Mouse (Mus musculus): ENCODE measurements around the gene Nsmce1.

Nsmce1 gene

GRCm38 (mm10) chr7:125490947-125491735 is at the start of gene Nsmce1:
Nsmce1 (minus strand) TSS chr7:125491596.
- DNase-seq, result peak; percentile 98

GRCm38 (mm10) chr7:125541026-125541425 is 49.6 kb upstream of the Nsmce1 start:
- DNase-seq, result no peak

- no peak for DNase-seq
Measured at GRCm38 (mm10) chr7:125539351-125539750, 48.0 kb upstream of the Nsmce1 start.

GRCm38 (mm10) chr7:125527901-125528580 is 36.6 kb upstream of the Nsmce1 start:
- no peak for DNase-seq

- no peak for DNase-seq
Measured at GRCm38 (mm10) chr7:125527186-125527585, 35.8 kb upstream of the Nsmce1 start.

GRCm38 (mm10) chr7:125523051-125523450 is 31.7 kb upstream of the Nsmce1 start:
- DNase-seq, result no peak

GRCm38 (mm10) chr7:125519715-125520114 is 28.3 kb upstream of the Nsmce1 start:
- no peak for DNase-seq

- DNase-seq, result no peak
Measured at GRCm38 (mm10) chr7:125517470-125517869, 26.1 kb upstream of the Nsmce1 start.

- no peak for DNase-seq
Measured at GRCm38 (mm10) chr7:125516723-125517122, 25.3 kb upstream of the Nsmce1 start.

GRCm38 (mm10) chr7:125515081-125515853 is 23.9 kb upstream of the Nsmce1 start:
- DNase-seq, result peak; percentile 68

GRCm38 (mm10) chr7:125511852-125512251 is 20.5 kb upstream of the Nsmce1 start:
- no peak for DNase-seq

- DNase-seq, result no peak
Measured at GRCm38 (mm10) chr7:125511432-125511831, 20.0 kb upstream of the Nsmce1 start.

- no peak for DNase-seq
Measured at GRCm38 (mm10) chr7:125507279-125507678, 15.9 kb upstream of the Nsmce1 start.

GRCm38 (mm10) chr7:125505568-125505967 is 14.2 kb upstream of the Nsmce1 start:
- DNase-seq, result no peak

GRCm38 (mm10) chr7:125504618-125505017 is 13.2 kb upstream of the Nsmce1 start:
- no peak for DNase-seq

GRCm38 (mm10) chr7:125503374-125504092 is 12.1 kb upstream of the Nsmce1 start:
- DNase-seq, result no peak

GRCm38 (mm10) chr7:125500879-125501278 is 9.5 kb upstream of the Nsmce1 start:
- DNase-seq, result no peak

GRCm38 (mm10) chr7:125499927-125500868 is 8.8 kb upstream of the Nsmce1 start:
- DNase-seq, result no peak

GRCm38 (mm10) chr7:125495864-125496440 is 4.6 kb upstream of the Nsmce1 start:
- DNase-seq, result no peak

- DNase-seq, result no peak
Measured at GRCm38 (mm10) chr7:125492551-125492950, 1.2 kb upstream of the Nsmce1 start.

GRCm38 (mm10) chr7:125491760-125492159 is 364 bp upstream of the Nsmce1 start:
- DNase-seq, result no peak

Data from lung, postnatal 36 days (tissue).